Mouse (Mus musculus) stomach, embryonic 16.5 days (tissue): ENCODE measurements around the gene Sult6b1. TPM values are rescaled to one million over a fixed set of nuclear protein-coding genes. Genes with fewer than 3 reads are reported as not detected.

ENCODE experiments used
- ATAC-seq: fragments of 200-750 bp; cut with Nextera tagmentation; 2 replicates; pipeline ENCODE4 v1.8.0; 2017; ENCODE audit warnings: moderate number of reproducible peaks, moderate TSS enrichment; ENCODE audit not compliant: insufficient read depth, low FRiP score
- H3K27ac ChIP-seq: fragments of 300-500 bp; sonication (generic); 2 replicates; pipeline ENCODE4 v1.5.1; 2014; ENCODE audit warnings: low read length
- H3K27me3 ChIP-seq: fragments of 300-500 bp; sonication (generic); 2 replicates; pipeline ENCODE4 v1.6.1; 2014; ENCODE audit warnings: low read length, control low read depth, mixed read lengths; ENCODE audit not compliant: control insufficient read depth, insufficient read depth
- H3K36me3 ChIP-seq: fragments of 300-500 bp; sonication (generic); 2 replicates; pipeline ENCODE4 v1.6.1; 2014; ENCODE audit warnings: low read length; ENCODE audit not compliant: control insufficient read depth, insufficient read depth
- H3K4me1 ChIP-seq: fragments of 300-500 bp; sonication (generic); 2 replicates; pipeline ENCODE4 v1.6.1; 2014; ENCODE audit warnings: low read length, control low read depth, mixed read lengths; ENCODE audit not compliant: control insufficient read depth, insufficient read depth
- H3K4me2 ChIP-seq: fragments of 300-500 bp; sonication (generic); 2 replicates; pipeline ENCODE4 v1.6.1; 2014; ENCODE audit warnings: low read depth, low read length, mixed read lengths
- H3K4me3 ChIP-seq: fragments of 300-500 bp; sonication (generic); replicated peaks from 2 replicates; pipeline ENCODE4 v1.5.1; 2014; ENCODE audit warnings: mild to moderate bottlenecking, low read length
- H3K9ac ChIP-seq: fragments of 300-500 bp; sonication (generic); 2 replicates; pipeline ENCODE4 v1.6.1; 2014; ENCODE audit warnings: low read length
- H3K9me3 ChIP-seq: fragments of 300-500 bp; sonication (generic); replicated peaks from 2 replicates; pipeline ENCODE4 v1.6.1; 2016; ENCODE audit warnings: low read length, control low read depth; ENCODE audit not compliant: control insufficient read depth
- WGBS: fragments of 180-500 bp; shearing (Covaris S2); extraction: QIAGEN DNeasy Blood & Tissue Kit; methylation state at CpG from one replicate; pipeline ENCODE4 v1.1.7; 2014; 5-methylcytosine and 5-hydroxymethylcytosine counted together
- polyA plus RNA-seq: library from polyadenylated mRNA; unstranded; fragments of >200 nt; fragmentation: Nextera tagmentation; extraction: Ambion mirVana; gene quantifications from 2 replicates; pipeline ENCODE4 v1.2.1, GENCODE M21; 2015

The Sult6b1 gene
- polyA plus RNA-seq, 1 experiment from 2014 or later: 0.21 TPM

DNA sequence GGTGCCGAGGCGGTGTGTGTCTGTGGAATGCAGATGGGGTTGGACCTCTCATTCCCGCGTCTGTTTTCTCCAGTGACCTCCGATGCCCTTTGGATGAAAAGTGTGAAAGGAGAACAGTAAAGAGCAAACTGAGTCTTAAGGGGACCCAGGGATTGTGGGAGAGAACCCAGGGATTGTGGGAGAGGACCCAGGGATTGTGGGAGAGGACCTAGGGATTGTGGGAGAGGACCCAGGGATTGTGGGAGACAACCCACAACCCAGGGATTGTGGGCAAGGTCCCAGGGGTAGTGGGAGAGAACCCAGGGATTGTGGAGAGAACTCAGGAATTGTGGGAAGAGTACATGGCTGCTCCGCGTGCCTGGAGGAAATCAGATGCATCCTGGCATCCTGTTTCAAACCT lies 11.8 kb downstream of the Sult6b1 start:
- 77% methylated on average over 7 of the region's 7 CpGs for WGBS
- Histone ChIP-seq H3K9me3 (no peaks in the 10 kb centered on the region), H3K27me3 (no peaks in the 10 kb centered on the region), H3K4me3 (no peak overlapping the region), H3K9ac (no peak overlapping the region), H3K36me3 (no peaks in the 10 kb centered on the region), H3K4me1 (no peaks in the 10 kb centered on the region), H3K4me2 (peak overlapping the region; percentile 40; the same call in 1 of the 2 replicates), H3K27ac (no peak overlapping the region)
- no peak for ATAC-seq

DNA sequence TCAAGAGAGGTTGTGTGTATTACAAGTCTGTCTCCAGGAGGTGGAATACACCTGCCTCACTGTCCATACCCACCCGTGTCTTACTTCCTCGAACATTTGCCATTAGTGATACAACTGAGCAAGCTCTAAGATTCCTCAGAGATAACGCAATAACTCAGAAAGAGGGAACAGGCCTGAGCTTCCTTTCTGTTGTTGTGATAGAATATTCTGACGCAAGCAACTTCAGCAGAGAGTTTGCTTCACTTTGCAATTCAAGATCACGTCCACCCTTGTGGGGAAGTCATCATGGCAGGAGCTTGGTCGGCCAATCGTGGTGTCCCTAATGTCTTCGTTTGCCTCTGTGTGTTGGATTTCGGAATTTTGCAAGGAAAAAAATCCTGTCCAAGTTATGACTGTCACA lies 15.8 kb downstream of the Sult6b1 start:
- no peak overlapping the region for H3K4me2 ChIP-seq
- ATAC-seq: no peak
- no peaks in the 10 kb centered on the region for H3K9me3 ChIP-seq
- H3K4me1 ChIP-seq: no peaks in the 10 kb centered on the region
- no peak overlapping the region for H3K9ac ChIP-seq
- H3K36me3 ChIP-seq: no peaks in the 10 kb centered on the region
- no peaks in the 10 kb centered on the region for H3K27me3 ChIP-seq
- no peak overlapping the region for H3K27ac ChIP-seq
- no peak overlapping the region for H3K4me3 ChIP-seq
- WGBS: 73% methylated on average over 9 of the region's 9 CpGs

DNA sequence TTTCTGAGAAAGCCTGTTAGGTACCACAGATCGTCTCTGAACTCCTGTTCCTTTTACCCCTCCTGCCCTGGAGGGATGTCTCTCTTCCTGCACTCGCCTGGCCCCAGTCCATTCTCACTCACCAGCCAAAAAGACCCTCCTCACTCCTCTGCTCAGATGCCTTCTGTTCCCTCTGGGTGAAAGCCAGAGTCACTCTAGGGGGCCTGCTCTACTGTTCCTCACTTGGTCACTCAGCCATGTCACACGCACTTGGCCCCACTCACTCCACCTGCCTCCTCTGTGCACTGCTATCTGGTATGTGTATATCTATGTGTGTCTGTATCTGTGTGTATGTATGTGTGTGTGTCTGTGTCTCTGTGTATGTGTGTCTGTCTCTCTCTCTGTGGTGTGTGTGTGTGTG lies 17.6 kb downstream of the Sult6b1 start:
- Histone ChIP-seq H3K4me3 (no peak overlapping the region), H3K36me3 (no peaks in the 10 kb centered on the region), H3K9me3 (no peaks in the 10 kb centered on the region; the same call in 1 of the 2 replicates), H3K27ac (no peak overlapping the region), H3K4me1 (no peaks in the 10 kb centered on the region), H3K4me2 (no peak overlapping the region), H3K27me3 (no peaks in the 10 kb centered on the region), H3K9ac (no peak overlapping the region)
- ATAC-seq: no peak
- WGBS: 38% methylated on average over 3 of the region's 3 CpGs

DNA sequence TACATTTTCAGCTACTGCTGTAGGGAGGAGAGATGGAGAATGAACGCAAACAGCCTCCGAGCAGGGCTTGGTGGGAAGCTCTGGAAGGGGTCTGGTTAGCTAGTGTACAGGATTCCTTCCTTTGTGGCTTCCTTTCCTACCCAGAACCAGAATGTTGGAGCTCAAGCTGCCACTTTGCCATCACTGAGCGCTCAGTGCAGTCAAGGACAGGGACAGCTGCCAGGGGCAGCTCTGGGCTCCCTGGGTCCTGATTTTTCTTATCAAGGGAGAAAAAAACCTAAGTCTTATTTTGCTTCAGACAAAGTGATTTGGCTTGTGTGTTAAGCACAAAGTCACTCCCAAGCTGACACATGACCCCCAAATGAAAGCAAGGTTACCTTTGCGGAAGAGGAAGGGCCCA lies 18.2 kb downstream of the Sult6b1 start:
- Histone ChIP-seq H3K9ac (no peak overlapping the region), H3K9me3 (no peaks in the 10 kb centered on the region; the same call in 1 of the 2 replicates), H3K27ac (no peak overlapping the region), H3K27me3 (no peaks in the 10 kb centered on the region), H3K4me2 (no peak overlapping the region), H3K36me3 (no peaks in the 10 kb centered on the region), H3K4me3 (no peak overlapping the region), H3K4me1 (no peaks in the 10 kb centered on the region)
- no peak for ATAC-seq
- 77% methylated on average over 4 of the region's 4 CpGs for WGBS

DNA sequence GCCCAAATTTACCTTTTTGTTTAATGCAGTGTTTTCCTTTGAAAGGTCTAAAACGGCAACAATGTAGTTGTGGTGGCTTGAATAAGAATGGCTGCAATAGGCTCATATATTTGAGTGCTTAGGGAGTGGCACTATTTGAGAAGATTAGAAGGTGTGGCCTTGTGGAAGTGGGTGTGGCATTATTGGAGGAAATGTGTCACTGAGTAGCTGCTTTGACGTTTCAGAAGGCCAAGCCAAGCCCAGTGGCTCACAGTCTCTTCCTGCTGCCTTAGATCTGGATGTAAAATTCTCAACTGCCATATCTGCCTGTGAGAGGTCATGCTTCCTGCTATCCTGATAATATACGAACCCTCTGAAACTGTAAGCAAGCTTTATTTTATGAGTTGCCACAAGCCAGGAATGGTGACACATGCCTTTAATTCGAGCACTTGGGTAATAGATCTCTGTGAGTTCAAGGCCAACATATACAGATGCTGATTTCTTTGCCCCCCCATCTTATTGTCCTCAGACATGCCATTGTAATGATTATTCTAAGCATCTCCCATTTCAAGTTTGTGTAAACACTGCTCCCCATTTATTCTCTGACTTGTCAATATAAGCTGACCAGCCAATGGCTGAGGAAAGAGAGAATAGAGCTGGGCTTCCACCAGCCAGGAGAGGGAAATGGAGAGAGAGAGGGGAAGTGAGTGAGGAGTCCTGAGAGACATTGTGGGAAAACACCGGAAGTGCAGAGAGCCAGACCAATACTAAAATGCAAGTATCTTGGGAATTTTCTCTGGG lies 21.3 kb downstream of the Sult6b1 start:
- Histone ChIP-seq H3K4me1 (peaks cover 5% of the 10 kb centered on the region), H3K9ac (no peak overlapping the region), H3K36me3 (no peaks in the 10 kb centered on the region), H3K4me3 (no peak overlapping the region), H3K27ac (no peak overlapping the region), H3K4me2 (no peak overlapping the region), H3K9me3 (no peaks in the 10 kb centered on the region; the same call in 1 of the 2 replicates), H3K27me3 (no peaks in the 10 kb centered on the region)
- 77% methylated on average over 5 of the region's 5 CpGs for WGBS
- ATAC-seq: no peak

DNA sequence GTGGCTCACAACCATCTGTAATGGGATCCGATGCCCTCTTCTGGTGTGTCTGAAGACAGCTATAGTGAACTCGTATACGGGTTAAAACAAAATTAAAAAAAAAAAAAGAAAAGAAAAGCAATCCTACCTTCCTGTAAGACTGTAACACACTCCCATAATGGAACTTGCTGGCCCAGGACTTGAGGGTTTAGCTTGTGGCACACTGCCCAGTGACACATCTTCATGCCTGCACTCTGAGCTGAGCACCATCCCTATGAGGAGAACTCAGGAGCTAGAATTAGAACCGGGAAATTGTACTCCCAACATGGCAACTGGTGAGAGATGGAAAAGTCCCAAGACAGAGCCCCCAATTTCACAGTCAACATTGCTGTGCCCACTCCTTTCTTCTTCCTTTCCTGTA lies 23.5 kb downstream of the Sult6b1 start:
- ATAC-seq: no peak
- no peak overlapping the region for H3K9ac ChIP-seq
- WGBS: 88% methylated on average over 4 of the region's 4 CpGs
- no peak overlapping the region for H3K4me3 ChIP-seq
- H3K4me1 ChIP-seq: peaks cover 5% of the 10 kb centered on the region
- no peak overlapping the region for H3K27ac ChIP-seq
- no peaks in the 10 kb centered on the region for H3K36me3 ChIP-seq
- no peak overlapping the region for H3K4me2 ChIP-seq
- no peaks in the 10 kb centered on the region; the same call in 1 of the 2 replicates for H3K9me3 ChIP-seq
- H3K27me3 ChIP-seq: no peaks in the 10 kb centered on the region

DNA sequence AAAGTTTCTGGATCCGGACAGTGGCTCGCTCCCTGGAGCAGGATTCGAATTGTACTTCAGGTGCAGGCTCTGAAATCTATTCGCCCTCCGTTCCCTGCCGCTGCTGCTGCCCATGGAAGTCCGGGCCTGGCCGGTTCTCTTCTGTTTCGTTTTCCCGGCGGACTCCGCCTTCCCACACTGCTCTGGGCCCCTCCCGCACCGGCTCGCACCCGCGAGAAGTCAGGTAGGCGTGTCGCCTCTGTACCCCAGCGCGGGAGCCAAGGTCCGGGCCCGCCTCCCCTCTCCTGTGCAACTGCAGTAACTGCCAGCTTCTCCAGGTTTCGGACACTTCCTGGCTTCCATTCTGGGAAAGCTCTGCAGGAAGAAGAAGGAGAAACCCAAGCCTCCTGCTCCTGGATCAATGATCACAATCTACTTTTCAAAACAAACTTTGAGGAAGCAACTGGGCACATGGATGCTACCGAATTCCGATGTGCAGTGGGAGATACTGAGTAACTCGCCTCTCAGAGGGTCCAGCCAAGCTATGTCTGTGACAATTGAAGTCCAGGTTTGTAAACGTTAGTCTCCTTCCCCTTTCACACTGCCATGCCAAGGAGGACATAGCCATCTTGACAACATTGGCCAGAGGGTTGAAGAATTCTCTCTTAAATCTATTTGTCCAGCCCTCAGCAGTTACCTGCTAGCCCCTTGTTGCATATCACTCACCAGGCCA lies 24.2 kb downstream of the Sult6b1 start, which contains the start of gene Eif2ak2:
Gene Eif2ak2 (minus strand): TSS at position 173 of the 712 bp plus-strand sequence.
- Histone ChIP-seq H3K27me3 (no peaks in the 10 kb centered on the region), H3K4me1 (peaks cover 5% of the 10 kb centered on the region), H3K27ac (peak within 1 kb of the TSS; percentile 64), H3K4me2 (peak within 1 kb of the TSS; percentile 61), H3K9me3 (no peaks in the 10 kb centered on the region; the same call in 1 of the 2 replicates), H3K4me3 (peak within 1 kb of the TSS; percentile 69), H3K36me3 (no peaks in the 10 kb centered on the region), H3K9ac (peak within 1 kb of the TSS; percentile 77)
- WGBS: under 1% methylated on average over 28 of the region's 28 CpGs
- peak; percentile 98 for ATAC-seq

DNA sequence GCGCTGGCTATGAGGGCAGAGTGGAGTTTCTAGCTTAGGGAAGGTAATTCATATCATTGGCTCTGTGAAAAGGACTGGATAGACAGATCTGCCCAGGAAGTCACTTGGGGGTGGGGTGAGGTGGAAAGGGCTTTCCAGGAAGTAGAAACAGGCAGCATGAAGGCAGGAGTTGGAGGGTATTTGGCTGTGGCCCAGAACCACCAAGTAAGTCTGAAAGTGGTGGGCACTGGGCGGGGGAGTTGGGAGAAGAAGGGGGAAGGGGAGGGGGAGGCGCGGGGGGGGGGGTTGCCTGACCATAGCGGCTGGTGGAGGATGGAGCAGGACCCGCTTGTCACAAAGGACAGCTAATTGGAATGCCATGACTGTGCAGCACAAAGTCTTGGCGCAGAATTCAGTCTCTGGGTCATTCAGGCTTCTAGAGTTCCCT lies 24.9 kb downstream of the Sult6b1 start:
- WGBS: 9% methylated on average over 5 of the region's 7 CpGs
- Histone ChIP-seq H3K4me1 (peaks cover 5% of the 10 kb centered on the region), H3K4me3 (peak overlapping the region; percentile 69), H3K27ac (peak overlapping the region; percentile 64; the same call in 1 of the 2 replicates), H3K36me3 (no peaks in the 10 kb centered on the region), H3K9me3 (no peaks in the 10 kb centered on the region; the same call in 1 of the 2 replicates), H3K4me2 (peak overlapping the region; percentile 61), H3K27me3 (no peaks in the 10 kb centered on the region), H3K9ac (peak overlapping the region; percentile 77)
- peak; percentile 51; the same call in 1 of the 2 replicates for ATAC-seq

DNA sequence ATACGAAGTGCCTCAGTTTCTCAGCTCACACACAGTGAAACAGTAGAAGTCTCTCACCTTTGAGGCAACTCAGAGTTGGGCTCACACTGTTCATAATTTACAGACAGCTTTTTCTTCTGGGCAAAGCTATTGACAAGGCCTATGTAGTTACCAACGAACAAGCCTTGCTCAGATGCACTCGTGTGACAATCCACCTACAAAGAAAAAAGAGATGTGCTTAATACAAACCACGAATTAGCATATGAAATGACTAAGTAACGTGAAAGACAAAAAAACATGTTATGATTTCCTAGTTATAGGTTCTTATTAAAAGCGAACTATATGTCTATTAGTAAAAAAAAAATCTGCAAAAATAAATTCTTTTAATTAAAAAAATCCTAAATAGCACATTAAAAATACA lies 32.9 kb downstream of the Sult6b1 start:
- WGBS: 91% methylated on average over 6 of the region's 6 CpGs
- Histone ChIP-seq H3K9me3 (no peaks in the 10 kb centered on the region), H3K4me1 (no peaks in the 10 kb centered on the region), H3K9ac (no peak overlapping the region), H3K36me3 (peaks cover 2% of the 10 kb centered on the region; the same call in 1 of the 2 replicates), H3K4me3 (no peak overlapping the region), H3K4me2 (no peak overlapping the region), H3K27me3 (no peaks in the 10 kb centered on the region), H3K27ac (no peak overlapping the region)
- no peak for ATAC-seq
